Mouse (Mus musculus) monocyte, adult 5-6 weeks (primary cell): ENCODE data around the gene Rassf4. TPM values are rescaled to one million over a fixed set of nuclear protein-coding genes. Genes with fewer than 3 reads are reported as not detected.
A peak's percentile ranks its signal among the peaks of the same experiment; 100 is the strongest.

ENCODE experiments used
- ATAC-seq: fragments of 153-309, 156-312 bp; replicated peaks from 2 replicates; pipeline ENCODE4 v1.8.0; 2017; ENCODE audit warnings: mild to moderate bottlenecking; ENCODE audit not compliant: low TSS enrichment, insufficient number of reproducible peaks, severe bottlenecking, poor library complexity, low FRiP score
- total RNA-seq: library from RNA; stranded (forward); fragments of 200-1000, 200-491, 200-594 nt; gene quantifications from 3 replicates; pipeline ENCODE4 v1.2.3, GENCODE M21; 2017

The Rassf4 gene
- total RNA-seq, 1 experiment from 2014 or later, result 124 TPM

DNA sequence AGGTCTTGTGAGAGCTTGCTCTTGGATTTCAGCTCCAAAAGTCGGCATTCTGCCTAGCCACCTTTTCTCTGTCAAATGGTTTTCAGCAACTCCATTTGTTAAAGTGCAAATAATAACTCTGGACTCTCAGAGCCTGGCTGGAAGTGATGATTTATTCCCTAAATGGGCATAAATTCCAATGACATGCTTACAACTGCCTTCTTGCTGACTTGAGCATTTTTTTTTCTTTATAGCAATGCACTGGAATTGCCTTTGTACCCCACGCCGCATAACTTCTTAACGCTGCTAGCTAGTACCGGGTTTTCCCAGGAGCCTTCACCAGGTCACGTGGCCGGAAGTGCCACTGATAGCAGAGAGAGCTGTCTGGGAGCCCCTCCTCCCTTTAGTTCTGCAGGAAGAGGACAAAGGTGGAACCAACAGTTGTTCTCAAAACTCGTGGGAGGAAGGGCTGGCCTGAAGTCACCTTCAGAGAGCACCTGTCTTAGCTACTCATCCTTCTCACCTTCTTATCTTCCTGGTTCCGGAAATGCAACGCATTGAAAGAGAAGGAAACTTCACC lies 2.7 kb upstream of the Rassf4 start:
- ATAC-seq, result no peak

DNA sequence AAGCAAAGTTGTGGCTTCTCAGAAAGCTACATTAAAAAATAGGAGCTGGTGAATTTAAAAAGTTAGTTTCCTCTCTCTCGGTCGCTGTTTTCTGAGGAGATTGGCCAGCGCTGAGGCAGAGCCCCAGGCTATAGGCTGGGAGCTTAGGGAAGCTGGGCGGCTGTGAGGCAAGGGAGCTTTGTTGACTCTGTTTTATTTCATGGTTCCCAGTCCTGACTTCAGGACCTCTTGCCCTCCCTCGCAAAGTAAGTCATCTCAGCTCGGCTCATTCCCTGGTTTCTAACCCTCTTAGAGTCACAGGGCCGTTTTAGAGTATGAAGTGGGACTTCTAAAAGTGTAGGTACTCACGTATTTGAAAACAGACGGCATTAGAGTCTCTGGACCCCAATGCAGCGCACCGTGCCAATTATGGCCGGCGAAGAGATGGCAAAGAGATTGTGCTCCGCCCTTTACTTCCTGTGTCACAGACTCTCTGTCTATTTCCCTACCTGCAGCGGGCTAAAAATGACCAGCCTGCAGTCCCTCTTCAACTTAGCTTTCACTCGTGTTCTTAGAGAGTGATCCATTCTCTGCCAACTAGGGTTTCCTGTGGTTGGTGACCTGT lies 633 bp upstream of the Rassf4 start:
- no peak for ATAC-seq

DNA sequence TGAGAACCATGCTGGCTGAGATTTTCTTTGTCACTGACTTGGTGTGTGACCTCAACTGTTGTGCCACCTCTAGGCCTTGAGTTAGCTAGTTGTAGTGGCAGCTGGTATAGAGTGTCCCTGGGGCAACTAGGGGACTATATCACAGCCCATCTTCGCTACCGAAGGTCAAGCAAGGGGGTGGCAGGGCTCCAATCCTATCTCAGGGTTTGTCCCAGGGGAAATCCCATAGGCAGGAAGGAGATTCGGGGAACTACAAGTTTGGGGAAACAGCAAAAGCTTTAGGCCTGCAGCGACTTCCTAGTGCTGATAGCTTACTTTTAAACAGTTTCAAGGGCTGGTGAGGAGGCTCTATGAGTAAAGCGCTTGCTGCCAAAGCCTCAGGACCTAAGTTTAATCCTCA lies 1.4 kb downstream of the Rassf4 start:
- no peak for ATAC-seq

DNA sequence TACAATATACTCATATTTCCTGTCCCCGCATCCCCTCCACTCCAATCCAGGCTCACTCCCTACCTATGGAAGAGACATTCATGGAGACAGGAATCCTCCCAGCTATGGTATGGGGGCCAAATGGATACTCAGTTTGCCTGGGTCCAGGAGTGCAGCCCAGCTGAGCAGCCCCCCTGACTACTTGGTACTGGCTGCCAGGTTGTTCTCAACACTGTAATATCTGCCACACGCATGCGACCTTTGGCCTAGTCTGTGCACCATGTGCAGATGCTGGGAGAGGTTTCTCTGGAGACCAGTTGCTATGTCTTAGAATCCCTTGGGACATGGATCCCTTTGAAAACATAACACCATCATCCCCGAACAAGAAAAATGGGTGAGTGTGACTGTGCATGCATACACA lies 2.0 kb downstream of the Rassf4 start:
- ATAC-seq, result no peak

DNA sequence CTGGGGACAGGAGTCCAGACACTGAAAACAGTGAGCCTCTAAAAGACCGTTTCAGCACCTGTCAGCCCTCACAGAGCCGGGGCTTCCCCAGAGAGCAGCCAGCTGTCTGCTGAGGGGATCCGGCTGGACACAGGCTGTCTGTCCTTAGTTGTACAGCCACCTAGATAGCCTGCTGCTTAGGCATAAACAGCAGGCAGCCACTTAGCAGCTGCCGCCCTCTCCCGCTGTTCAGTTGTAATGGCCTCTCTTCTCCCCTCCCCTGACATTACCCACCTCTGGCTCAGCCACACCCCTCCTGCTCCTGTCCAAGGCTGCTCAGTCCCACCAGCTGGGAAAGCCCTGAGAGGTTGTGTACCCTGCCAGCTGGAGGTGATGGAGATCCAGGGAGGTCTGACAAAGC lies 2.7 kb downstream of the Rassf4 start:
- ATAC-seq, result no peak

DNA sequence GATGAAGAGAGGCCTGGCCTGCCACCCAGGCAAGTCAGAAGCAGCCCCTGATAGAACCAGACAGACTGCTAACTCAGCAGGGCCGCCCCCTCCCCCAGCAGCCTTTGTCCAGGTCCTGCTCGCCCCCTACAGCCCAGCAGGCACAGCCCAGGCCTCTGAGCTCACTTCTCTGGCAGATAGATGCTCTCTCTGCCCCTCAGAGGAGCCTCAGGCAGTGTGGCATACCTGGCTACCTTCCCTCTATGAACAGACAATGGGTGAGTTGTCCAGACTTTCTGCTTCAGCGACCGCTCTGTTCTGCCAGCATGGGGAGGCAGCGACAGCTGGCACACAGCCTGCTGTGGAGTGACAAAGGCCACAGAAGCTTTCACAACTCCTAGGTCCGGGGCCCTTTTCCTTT lies 3.6 kb downstream of the Rassf4 start:
- ATAC-seq, result no peak

DNA sequence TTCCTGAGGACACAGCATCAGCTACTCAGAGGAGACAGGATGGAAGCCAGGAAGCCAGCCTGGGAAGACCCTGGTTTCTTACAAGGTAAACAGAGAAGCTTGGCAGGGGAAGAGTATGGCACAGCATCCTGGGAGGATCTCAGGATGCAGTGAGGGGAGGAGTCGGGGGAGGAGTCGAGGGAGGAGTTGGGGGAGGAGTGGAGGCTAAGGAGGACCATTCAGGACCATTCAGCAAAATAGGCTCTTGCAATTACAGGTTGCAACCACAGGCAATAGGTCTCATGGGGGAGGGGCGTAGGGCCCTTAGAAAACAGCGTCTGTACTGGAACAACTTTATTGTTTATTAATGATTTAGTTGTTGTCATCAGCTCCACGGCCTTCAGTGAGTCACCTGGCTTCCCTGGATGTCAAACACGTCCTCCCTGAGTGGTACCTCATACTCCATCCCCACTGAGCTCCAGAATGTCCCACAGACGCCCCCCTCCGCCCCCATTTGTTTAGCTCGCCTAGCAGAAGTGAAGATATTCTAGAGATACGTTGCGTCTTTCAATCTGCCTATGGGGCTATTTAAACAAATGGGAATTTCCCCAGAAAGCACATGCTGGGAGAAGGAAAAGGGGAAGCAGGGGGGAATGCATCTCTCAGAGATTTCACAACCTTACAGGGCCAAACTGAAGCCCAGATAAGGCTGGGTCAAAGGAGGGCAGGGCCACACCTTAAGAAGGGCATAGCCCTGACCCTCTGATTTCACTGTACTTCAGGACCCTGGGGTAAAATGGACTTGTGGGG lies 4.9 kb downstream of the Rassf4 start:
- ATAC-seq, result no peak

DNA sequence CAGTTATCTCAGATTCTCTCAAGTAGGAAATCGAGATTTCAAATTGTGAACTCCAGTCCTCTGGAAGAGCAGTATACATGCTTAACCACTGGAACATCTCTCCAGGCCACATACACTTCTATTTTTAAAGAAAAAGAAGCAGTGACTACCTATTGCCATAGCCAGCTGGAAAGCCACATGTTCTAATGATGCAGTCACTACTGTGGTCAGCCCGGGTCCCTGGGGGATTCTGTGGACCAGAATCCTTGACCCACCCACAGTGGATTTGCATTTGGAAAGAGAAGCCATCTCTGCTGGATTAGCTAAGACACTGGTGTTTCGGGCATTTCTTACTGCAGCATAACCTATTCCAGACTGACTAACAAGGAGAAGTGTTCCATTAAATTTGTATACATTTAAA lies 6.4 kb downstream of the Rassf4 start:
- ATAC-seq, result no peak

DNA sequence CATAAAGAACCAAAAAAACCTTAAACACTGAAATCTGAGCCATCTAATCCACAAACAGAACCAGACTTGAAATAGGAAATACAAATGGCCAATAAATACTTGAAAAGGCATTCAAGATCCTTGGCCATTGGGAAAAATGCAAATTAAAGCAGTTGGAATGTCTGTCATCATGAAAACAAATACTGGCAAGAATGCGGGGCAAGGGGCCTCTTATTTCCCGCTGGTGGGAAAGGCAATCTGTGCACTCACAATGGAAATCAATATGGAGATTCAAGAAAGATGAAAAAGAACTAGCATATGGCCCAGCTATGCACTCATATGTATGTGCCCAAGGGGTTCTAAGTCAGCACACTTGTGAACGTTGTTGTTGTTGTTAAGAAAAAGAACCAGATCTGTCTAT lies 6.9 kb downstream of the Rassf4 start:
- ATAC-seq, result no peak

DNA sequence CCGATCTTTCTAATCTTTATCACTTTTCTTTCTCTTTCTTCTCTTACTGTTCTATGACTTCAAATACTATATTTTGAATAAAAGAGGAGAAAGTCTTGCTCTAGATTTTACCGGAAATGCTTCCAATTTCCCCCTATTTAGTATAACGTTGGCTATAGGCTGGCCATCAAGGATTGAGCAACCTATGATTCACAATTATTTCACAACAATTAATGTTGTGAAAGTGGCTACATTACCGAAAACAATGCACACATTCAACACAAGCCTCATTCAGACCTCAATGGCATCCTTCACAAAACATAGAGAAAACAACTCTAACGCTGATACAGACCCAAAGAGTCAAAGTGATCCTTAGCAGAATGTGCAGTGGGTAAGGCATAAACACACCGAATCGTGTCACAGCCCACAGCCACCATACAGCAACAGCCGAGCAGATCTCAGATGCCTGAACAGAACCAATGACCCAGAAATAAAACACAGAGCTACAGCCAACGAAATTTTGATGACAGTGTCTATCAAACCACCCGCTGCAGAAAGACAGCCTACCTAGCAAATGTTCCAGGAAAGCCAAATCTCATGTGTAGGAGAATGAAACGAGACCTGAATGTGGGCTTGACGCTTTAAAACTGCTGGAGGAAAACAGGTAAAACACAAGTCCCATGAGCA lies 7.5 kb downstream of the Rassf4 start:
- ATAC-seq, result 0 out of 2 replicates have a peak, but pooled peaks have one; percentile 20

DNA sequence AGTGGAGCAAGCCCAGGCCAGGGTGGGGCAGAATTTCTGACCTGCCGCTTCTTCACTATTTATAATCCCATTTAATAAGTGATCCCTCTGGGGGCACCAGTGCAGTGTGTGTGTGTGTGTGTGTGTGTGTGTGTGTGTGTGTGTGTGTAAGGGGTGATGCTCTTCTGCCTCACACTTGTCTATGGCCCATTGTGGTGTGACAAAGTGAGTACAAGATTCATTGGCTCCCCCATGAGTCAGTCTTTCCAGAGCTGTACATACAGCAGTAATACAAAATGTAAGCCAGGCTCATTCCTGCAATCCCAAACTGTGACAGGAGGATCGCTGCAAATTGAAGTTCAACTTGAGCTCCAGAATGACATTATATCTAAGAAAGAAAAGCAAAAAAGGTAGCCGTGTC lies 8.9 kb downstream of the Rassf4 start:
- ATAC-seq, result no peak

DNA sequence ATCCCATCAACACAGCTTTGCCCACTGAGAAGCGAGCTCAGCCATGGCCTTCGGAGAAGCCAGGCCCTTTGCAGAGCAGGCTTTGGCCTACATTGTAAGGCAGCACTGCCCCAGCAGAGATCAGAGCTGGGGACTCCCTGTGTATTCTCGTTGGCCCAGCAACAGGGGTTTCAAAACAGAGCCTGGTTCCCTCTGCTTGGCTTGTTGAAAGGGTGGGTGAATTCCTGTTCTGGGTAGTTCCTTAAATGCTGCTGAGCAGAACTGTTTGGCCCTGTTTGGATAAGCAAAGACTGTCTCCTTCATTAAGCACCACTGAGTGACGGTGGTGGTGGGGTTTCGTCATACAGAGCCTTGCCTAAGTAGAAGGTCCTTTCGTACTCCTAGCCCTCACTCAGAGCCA lies 9.7 kb downstream of the Rassf4 start:
- peak; percentile 89 for ATAC-seq

DNA sequence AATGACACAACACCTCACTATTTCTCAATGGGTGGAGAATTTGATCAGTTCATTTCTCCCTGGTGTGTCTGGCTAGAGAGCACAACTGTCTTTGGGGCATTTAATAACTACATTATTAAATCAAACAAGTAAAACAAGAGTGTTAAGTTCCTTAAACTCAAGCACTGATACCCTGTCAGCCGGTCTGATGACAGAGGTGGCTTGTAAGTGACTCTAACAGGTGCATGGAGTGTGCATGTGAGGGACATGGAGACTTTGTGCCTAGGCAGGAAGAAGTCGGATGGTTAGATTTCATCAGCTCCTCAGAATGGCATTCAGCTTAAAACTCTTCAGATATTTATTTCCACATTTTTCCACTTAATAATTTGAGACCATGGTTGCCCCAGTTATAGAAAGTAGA lies 10.4 kb downstream of the Rassf4 start:
- no peak for ATAC-seq

DNA sequence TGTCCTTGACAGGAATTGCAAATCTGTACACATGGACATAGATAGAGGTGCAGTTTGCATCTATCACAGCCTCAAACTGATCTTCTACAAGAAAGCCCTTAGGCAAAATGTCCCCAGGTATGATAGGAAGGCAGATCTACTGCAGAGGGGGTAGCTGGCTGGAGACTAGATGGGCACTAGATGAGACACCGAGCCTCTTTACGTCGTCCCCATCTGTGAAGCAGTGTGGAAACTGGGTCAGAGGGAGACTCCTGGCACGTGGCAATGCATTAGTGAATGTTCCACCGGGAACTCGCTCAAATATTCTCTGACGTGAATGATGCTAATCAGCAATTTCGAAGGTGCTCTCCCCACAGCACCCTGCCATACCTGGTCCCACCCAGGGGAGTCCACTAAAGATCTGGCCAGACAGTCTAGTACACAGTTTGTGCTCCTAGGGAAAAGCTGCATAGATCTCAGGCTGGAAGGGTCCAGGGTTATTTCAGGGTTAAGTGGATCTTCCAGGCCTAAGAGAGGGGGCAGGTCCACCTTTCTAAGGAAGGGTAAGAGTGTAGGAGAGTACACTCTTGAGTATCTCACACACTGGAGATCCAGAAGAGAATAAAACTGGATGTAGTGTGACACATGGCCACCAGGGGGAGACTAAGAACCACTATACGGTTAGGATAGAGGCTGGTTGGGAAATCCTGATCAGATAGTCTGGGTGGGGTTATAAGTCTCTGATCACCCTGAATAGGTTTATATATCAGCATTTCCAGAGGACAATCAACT lies 19.9 kb downstream of the Rassf4 start:
- ATAC-seq, result peak; percentile 71

DNA sequence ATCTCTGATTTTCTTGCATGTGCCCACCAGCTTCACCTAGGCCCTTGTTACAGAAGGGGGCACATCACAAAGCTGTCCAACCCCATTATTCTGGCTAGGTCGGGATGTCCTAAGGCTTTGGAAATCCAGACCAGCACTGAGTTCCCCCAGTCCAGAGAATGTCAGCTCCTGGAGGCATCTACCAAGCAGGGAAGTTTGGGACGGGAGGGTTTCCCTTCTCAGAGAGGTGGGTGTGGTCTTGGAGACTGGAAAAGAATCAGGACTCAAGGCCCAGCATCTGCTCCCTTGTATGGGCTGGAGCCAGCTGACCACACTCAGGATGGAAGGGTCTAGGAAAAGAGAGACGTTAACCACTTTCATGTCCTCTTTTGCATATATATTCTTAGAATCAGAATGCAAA lies 20.6 kb downstream of the Rassf4 start:
- ATAC-seq, result no peak

DNA sequence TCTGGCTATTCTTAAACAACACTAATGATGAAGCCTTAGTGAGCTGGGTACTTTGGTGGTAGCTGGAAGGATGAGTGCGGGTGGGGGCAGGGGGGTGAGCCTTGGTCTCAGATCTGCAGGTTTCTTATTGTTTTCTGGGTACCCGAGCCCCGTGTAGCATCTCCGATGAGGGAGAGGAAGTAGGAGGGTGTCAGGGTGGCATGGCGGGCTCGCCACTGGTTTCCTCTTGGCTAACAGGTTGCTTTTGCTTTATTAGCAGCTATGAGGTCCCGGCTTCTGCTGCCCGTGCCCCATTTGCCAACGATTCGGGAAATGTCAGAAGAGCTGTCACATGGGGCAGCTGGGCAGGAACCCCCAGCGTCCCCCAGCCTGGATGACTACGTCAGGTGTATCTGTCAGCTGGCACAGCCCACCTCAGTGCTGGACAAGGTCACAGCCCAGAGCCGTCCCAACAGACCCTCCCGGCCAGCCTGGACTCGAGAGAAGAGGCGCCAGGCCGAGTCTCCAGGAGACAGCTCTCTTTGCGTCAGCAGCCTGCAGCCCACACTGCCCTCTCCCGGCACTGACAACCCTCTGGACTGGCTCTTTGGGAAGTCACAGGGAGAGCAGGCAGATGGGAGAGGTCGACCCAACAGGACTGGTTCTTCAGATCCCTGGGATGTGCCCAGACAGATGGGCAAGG lies 22.2 kb downstream of the Rassf4 start:
- no peak for ATAC-seq

DNA sequence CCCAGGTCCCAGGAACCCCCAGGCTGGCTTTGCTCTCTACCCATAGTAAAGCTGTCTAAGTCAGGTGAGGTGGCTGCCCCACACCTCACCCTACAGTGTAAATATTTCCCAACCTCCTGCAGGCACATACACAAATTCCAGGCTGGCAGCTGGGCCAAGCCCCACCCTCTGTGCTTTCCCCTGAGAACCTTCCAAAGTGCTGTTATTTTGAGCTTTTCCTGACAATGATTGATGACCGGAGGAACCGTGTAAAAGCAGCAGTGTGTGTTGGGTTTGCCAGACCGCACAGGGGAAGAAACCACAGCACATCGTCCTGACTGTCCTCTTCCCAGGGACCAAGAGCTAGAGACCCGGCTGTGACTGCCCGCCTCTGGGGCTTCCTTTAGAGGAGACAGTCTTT lies 23.3 kb downstream of the Rassf4 start, which contains the start of gene Depp1:
Gene Depp1, plus strand, starts transcription at position 204 of the 400 bp plus-strand sequence.
- ATAC-seq, result no peak

DNA sequence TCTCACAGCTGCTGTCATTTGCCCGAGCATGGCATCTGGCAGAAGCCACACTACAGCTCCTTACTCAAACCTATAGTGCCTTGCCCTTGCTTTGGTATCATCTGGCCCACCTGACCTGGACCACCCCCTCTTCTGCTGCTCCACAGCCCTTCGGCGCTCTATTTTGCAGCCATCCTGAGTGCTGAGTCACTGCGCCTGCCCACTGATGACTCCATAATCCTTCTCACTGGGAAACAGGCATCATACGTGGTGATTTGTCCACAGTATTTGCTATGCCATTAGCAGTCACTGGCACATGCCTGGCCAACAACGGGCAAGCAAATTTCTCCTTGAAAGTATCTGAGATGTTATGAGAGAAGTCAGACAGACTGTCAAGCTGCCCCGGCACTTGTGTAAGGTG lies 23.9 kb downstream of the Rassf4 start:
- no peak for ATAC-seq
